Mouse (Mus musculus): ENCODE data around the gene Banp.

- no peak for TF ChIP-seq CTCF (IDR thresholded peaks at IDR 0.05; ENCODE audit: low read depth)
- no peak for TF ChIP-seq EP300 (IDR thresholded peaks at IDR 0.05; ENCODE audit: low read depth)
Measured at GRCm38 (mm10) chr8:121932026-121932667, 17.4 kb upstream of the Banp start.

Data from heart, postnatal 0 days (tissue).